Mouse (Mus musculus): Measurements from ENCODE around the gene Lrmda.

DNA sequence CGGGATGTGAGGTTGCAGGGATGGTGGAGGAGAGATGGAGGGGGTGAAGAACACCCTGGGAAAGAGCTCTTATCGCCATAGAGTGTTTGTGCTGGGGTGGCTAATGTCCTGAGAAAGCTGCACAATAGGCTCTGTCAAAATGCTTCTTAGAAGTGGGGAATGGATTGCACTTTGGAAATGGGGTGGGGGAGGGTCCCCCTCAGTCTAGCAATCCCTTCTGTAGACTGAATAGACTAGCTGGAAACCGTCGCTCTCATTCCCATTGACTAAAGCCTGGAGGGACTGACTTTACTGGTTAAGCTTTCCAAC lies 527.1 kb downstream of the Lrmda start:
- TF ChIP-seq CTCF (IDR thresholded peaks at IDR 0.05; ENCODE audit: low read depth, low read length) (no peak), POLR2A (IDR thresholded peaks at IDR 0.05; ENCODE audit: extremely low read depth, insufficient read depth, low read length) (no peak)

Measured in liver, adult 2 months (tissue).